Mouse (Mus musculus): ENCODE data around the gene Akna. TPM values are rescaled to one million over a fixed set of nuclear protein-coding genes. Genes with fewer than 3 reads are reported as not detected.

The Akna gene
- total and polyA plus RNA-seq, 3 experiments: 3.9 to 14.1 TPM; not detected in 1

- Histone ChIP-seq H3K4me3 (ENCODE audit: control insufficient read depth in 1 of 2, insufficient read depth in 1 of 2, low read depth in 2 of 2, low read length in 2 of 2) (no peak overlapping the region), H3K9me3 (replicated peaks; ENCODE audit: insufficient read depth, low read length) (no peaks in the 10 kb centered on the region), H3K36me3 (ENCODE audit: control insufficient read depth in 1 of 2, insufficient read depth in 2 of 2, low read length in 2 of 2) (no peaks in the 10 kb centered on the region), H3K4me1 (ENCODE audit: control insufficient read depth in 1 of 2, insufficient read depth in 2 of 2, low read length in 2 of 2) (no peaks in the 10 kb centered on the region), H3K79me2 (ENCODE audit: control insufficient read depth, insufficient read depth, low read length, poor library complexity) (no peaks in the 10 kb centered on the region), H3K27ac (ENCODE audit: control insufficient read depth, low read depth, low read length) (no peak overlapping the region), H3K27me3 (ENCODE audit: control insufficient read depth in 1 of 2, insufficient read depth in 2 of 2, low read length in 2 of 2) (no peaks in the 10 kb centered on the region), H3K9ac (ENCODE audit: control insufficient read depth, low read depth, low read length, poor library complexity, severe bottlenecking) (no peak overlapping the region)
- no peak for DNase-seq (ENCODE audit: low read depth, low spot score)
- TF ChIP-seq MYC (IDR thresholded peaks at IDR 0.05; ENCODE audit: low read depth, low read length): no peak
- no peak for TF ChIP-seq MAFK (IDR thresholded peaks at IDR 0.05; ENCODE audit: borderline replicate concordance, low read depth, low read length)
- TF ChIP-seq GABPA (IDR thresholded peaks at IDR 0.05; ENCODE audit: low read depth, low read length): no peak
- no peak for TF ChIP-seq MAZ (IDR thresholded peaks at IDR 0.05; ENCODE audit: low read depth, low read length)
- no peak for TF ChIP-seq ELF1 (IDR thresholded peaks at IDR 0.05; ENCODE audit: low read depth, low read length)
- TF ChIP-seq CHD1 (IDR thresholded peaks at IDR 0.05; ENCODE audit: low read depth, low read length): no peak
- TF ChIP-seq RAD21 (IDR thresholded peaks at IDR 0.05; ENCODE audit: low read depth, low read length): no peak
- TF ChIP-seq GATA1 (IDR thresholded peaks at IDR 0.05; ENCODE audit: low read depth, low read length): no peak
- TF ChIP-seq TCF12 (IDR thresholded peaks at IDR 0.05; ENCODE audit: low read depth, low read length): no peak
- TF ChIP-seq EP300 (IDR thresholded peaks at IDR 0.05; ENCODE audit: low read depth in 1 of 2, low read length in 2 of 2): no peak
- TF ChIP-seq SMC3 (IDR thresholded peaks at IDR 0.05; ENCODE audit: low read depth, low read length): no peak
- no peak for TF ChIP-seq MYB (IDR thresholded peaks at IDR 0.05; ENCODE audit: low read depth, low read length)
- TF ChIP-seq POLR2AphosphoS2 (IDR thresholded peaks at IDR 0.05; ENCODE audit: low read length): no peak
- no peak for TF ChIP-seq NELFE (IDR thresholded peaks at IDR 0.05; ENCODE audit: low read depth, low read length)
- TF ChIP-seq JUND (IDR thresholded peaks at IDR 0.05; ENCODE audit: low read depth, low read length): no peak
Measured at GRCm38 (mm10) chr4:63418270-63418669, 15.1 kb upstream of the Akna start.

- peak; percentile 64 for DNase-seq (ENCODE audit: low read depth, low spot score)
- Histone ChIP-seq H3K9me3 (replicated peaks; ENCODE audit: insufficient read depth, low read length) (no peaks in the 10 kb centered on the region), H3K27ac (ENCODE audit: control insufficient read depth, low read depth, low read length) (no peak overlapping the region), H3K9ac (ENCODE audit: control insufficient read depth, low read depth, low read length, poor library complexity, severe bottlenecking) (no peak overlapping the region), H3K27me3 (ENCODE audit: control insufficient read depth in 1 of 2, insufficient read depth in 2 of 2, low read length in 2 of 2) (no peaks in the 10 kb centered on the region), H3K4me3 (ENCODE audit: control insufficient read depth in 1 of 2, insufficient read depth in 1 of 2, low read depth in 2 of 2, low read length in 2 of 2) (no peak overlapping the region), H3K4me1 (ENCODE audit: control insufficient read depth in 1 of 2, insufficient read depth in 2 of 2, low read length in 2 of 2) (no peaks in the 10 kb centered on the region), H3K79me2 (ENCODE audit: control insufficient read depth, insufficient read depth, low read length, poor library complexity) (no peaks in the 10 kb centered on the region), H3K36me3 (ENCODE audit: control insufficient read depth in 1 of 2, insufficient read depth in 2 of 2, low read length in 2 of 2) (no peaks in the 10 kb centered on the region)
- TF ChIP-seq JUND (IDR thresholded peaks at IDR 0.05; ENCODE audit: low read depth, low read length): no peak
- no peak for TF ChIP-seq ELF1 (IDR thresholded peaks at IDR 0.05; ENCODE audit: low read depth, low read length)
- no peak for TF ChIP-seq CHD1 (IDR thresholded peaks at IDR 0.05; ENCODE audit: low read depth, low read length)
- no peak for TF ChIP-seq ZMIZ1 (IDR thresholded peaks at IDR 0.05; ENCODE audit: low read depth, low read length)
- no peak for TF ChIP-seq ZKSCAN1 (IDR thresholded peaks at IDR 0.05; ENCODE audit: low read depth, low read length)
- peak; percentile 47 to 81 (median 78) for TF ChIP-seq CTCF (IDR thresholded peaks at IDR 0.05 in 2 of 3, conservative IDR thresholded peaks at IDR 0.05 in 1 of 3; ENCODE audit: control insufficient read depth in 1 of 3, insufficient read depth in 1 of 3, low read depth in 2 of 3, low read length in 3 of 3, poor library complexity in 1 of 3, severe bottlenecking in 1 of 3)
- no peak for TF ChIP-seq E2F4 (IDR thresholded peaks at IDR 0.05; ENCODE audit: borderline replicate concordance, low read depth, low read length)
- peak; percentile 72 for TF ChIP-seq ZC3H11A (IDR thresholded peaks at IDR 0.05; ENCODE audit: low read depth, low read length)
- TF ChIP-seq POLR2AphosphoS2 (IDR thresholded peaks at IDR 0.05; ENCODE audit: low read length): no peak
- TF ChIP-seq USF2 (IDR thresholded peaks at IDR 0.05; ENCODE audit: borderline replicate concordance in 1 of 2, insufficient read depth in 1 of 2, low read depth in 1 of 2, low read length in 2 of 2): no peak
- peak; percentile 89 for TF ChIP-seq RAD21 (IDR thresholded peaks at IDR 0.05; ENCODE audit: low read depth, low read length)
- TF ChIP-seq SMC3 (IDR thresholded peaks at IDR 0.05; ENCODE audit: low read depth, low read length): peak; percentile 88
- TF ChIP-seq KAT2A (conservative IDR thresholded peaks at IDR 0.05; ENCODE audit: low read depth, low read length): no peak
- TF ChIP-seq POLR2AphosphoS5 (IDR thresholded peaks at IDR 0.05; ENCODE audit: borderline replicate concordance, low read depth, low read length): no peak
- TF ChIP-seq MYC (IDR thresholded peaks at IDR 0.05; ENCODE audit: low read depth, low read length): no peak
Measured at GRCm38 (mm10) chr4:63417318-63417957, 14.3 kb upstream of the Akna start.

Measured in MEL (cell line).